Mouse (Mus musculus) hindbrain, embryonic 16.5 days (tissue): ENCODE data around the gene Col5a1. TPM values are rescaled to one million over a fixed set of nuclear protein-coding genes. Genes with fewer than 3 reads are reported as not detected.

Experiments
- ATAC-seq: fragments of 200-750 bp; cut with Nextera tagmentation; 2 replicates; pipeline ENCODE4 v1.8.0; 2017; ENCODE audit warnings: moderate TSS enrichment, moderate library complexity
- H3K27ac ChIP-seq: fragments of 300-500 bp; sonication (generic); 2 replicates; pipeline ENCODE4 v1.5.1; 2014; ENCODE audit warnings: low read depth, mild to moderate bottlenecking, control low read depth, low read length, moderate library complexity
- H3K27me3 ChIP-seq: fragments of 300-500 bp; sonication (generic); replicated peaks from 2 replicates; pipeline ENCODE4 v1.6.1; 2014; ENCODE audit warnings: low read length; ENCODE audit not compliant: control insufficient read depth, insufficient read depth
- H3K36me3 ChIP-seq: fragments of 300-500 bp; sonication (generic); 2 replicates; pipeline ENCODE4 v1.6.1; 2014; ENCODE audit warnings: mild to moderate bottlenecking, low read length, moderate library complexity, mixed read lengths; ENCODE audit not compliant: control insufficient read depth, insufficient read depth
- H3K4me1 ChIP-seq: fragments of 300-500 bp; sonication (generic); 2 replicates; pipeline ENCODE4 v1.6.1; 2014; ENCODE audit warnings: low read depth, low read length; ENCODE audit not compliant: control insufficient read depth, insufficient read depth
- H3K4me2 ChIP-seq: fragments of 300-500 bp; sonication (generic); 2 replicates; pipeline ENCODE4 v1.6.1; 2014; ENCODE audit warnings: mild to moderate bottlenecking, low read length, control low read depth, moderate library complexity
- H3K4me3 ChIP-seq: fragments of 300-500 bp; sonication (generic); 2 replicates; pipeline ENCODE4 v1.5.1; 2014; ENCODE audit warnings: mild to moderate bottlenecking, low read length, control low read depth, moderate library complexity
- H3K9ac ChIP-seq: fragments of 300-500 bp; sonication (generic); 2 replicates; pipeline ENCODE4 v1.6.1; 2014; ENCODE audit warnings: low read depth, mild to moderate bottlenecking, control low read depth, low read length, moderate library complexity
- H3K9me3 ChIP-seq: fragments of 300-500 bp; sonication (generic); 2 replicates; pipeline ENCODE4 v1.6.1; 2014; ENCODE audit warnings: mild to moderate bottlenecking, low read length, moderate library complexity; ENCODE audit not compliant: control insufficient read depth
- WGBS: fragments of 180-500 bp; shearing (Covaris S2); extraction: QIAGEN DNeasy Blood & Tissue Kit; methylation state at CpG from one replicate; pipeline ENCODE4 v1.1.7; 2014; 5-methylcytosine and 5-hydroxymethylcytosine counted together
- polyA plus RNA-seq: library from polyadenylated mRNA; unstranded; fragments of >200 nt; fragmentation: Nextera tagmentation; extraction: Ambion mirVana; gene quantifications from 2 replicates; pipeline ENCODE4 v1.2.1, GENCODE M21; 2015

Col5a1 gene
- polyA plus RNA-seq, 1 experiment from 2014 or later: 9.2 TPM

DNA sequence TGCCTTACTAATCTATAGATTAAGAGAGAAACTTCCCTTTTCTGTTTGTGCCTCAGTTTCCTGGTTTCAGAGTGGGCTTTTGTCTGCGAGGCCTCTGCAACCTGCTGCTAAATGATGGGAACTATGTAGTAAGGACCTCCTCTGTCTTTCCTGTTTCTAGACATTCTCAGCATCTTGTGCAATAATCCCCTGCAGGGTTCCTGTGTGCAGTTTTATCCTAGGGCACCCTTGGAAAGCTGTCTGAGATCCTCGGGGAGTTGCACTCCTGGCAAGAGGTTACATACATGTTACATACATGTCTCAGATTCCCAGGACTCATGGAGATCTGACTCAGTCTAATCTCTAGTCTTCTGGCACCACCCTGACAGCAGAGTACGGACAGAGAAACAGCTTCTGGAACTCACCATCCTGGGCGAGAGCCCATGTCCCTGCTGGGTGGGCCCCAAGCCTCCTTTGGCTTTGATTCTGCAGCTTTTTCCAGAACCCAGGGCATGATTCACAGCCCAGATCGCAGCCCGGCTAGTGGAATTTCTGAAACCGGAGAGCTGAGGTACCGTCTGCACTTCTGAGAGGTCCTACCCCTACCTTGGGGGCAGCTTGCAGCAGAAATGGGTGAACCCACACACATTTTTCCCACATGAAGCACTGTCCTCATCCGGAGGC is 24.5 kb upstream of the Col5a1 start:
- no peak overlapping the region for H3K27ac ChIP-seq
- no peaks in the 10 kb centered on the region for H3K36me3 ChIP-seq
- WGBS: 87% methylated on average over 9 of the region's 9 CpGs

DNA sequence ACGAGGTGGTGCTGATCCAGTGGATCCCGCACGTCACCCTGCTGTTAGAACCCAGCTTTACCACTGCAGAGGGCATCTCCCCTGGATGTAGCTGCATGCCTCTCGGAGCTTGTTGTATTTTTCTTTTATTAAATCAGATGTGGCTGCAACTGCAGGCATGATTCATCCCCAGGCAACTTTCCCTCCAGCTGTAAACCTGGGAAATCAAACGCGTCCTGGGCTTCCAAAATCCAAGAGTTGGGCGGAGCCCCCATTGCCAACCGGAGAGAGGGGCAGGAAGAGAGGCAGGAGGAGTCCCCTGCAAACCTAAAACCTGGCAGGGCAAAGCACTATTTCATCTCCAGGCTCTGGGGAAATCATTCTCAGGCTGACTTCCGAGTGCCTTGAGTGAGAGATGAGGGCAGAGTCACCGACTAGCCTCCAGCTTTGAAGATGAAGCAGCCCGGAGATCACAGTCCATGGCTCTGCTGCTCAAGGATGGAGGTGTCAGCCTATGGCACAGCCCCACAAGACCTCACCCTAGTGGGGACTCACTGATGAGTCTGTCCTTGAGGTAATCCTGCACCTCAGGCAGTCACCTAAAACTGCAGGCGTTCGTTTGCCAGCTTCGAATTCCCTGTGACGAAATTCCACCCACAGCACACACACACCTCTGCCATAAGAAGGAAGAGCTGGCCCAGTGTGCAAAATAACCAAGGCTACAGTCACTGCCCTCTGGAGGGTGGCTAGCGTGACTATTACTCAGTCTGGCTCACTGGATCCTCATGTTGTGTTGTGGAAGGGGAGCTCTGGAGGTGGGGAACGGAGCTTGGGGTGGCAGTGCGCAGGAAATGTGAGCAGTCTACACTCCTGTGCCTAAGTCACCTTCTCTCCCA is 21.5 kb upstream of the Col5a1 start:
- Histone ChIP-seq H3K36me3 (no peaks in the 10 kb centered on the region), H3K9ac (no peak overlapping the region), H3K9me3 (no peaks in the 10 kb centered on the region), H3K27me3 (no peaks in the 10 kb centered on the region), H3K4me1 (no peaks in the 10 kb centered on the region), H3K4me2 (no peak overlapping the region), H3K4me3 (no peak overlapping the region), H3K27ac (no peak overlapping the region)
- WGBS: 78% methylated on average over 18 of the region's 18 CpGs
- no peak for ATAC-seq

More for the DNA sequence above, 24.5 kb upstream of the Col5a1 start:
- no peak for ATAC-seq
- H3K4me3 ChIP-seq: no peak overlapping the region
- no peak overlapping the region for H3K4me2 ChIP-seq
- no peak overlapping the region for H3K9ac ChIP-seq
- no peaks in the 10 kb centered on the region for H3K9me3 ChIP-seq
- no peaks in the 10 kb centered on the region for H3K27me3 ChIP-seq
- H3K4me1 ChIP-seq: no peaks in the 10 kb centered on the region

DNA sequence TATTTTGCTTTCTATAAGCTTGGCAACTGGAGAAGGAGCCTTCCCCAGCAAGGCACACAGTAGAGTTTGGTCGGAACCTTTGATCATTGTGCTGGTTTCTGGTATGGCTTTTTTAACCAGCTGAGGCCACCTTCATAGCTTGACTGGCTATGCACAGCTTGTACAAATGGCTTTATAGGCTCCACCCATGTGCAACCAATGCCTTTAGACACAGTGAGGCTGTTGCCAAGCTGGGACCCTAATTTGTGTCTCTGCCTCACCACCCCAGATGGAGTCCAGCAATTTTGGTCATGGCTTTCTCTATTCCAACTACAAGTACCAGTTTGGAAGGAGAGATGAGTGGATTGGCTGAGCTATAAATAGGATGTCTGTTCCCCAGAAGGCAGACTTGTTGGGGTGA is 15.6 kb upstream of the Col5a1 start:
- Histone ChIP-seq H3K36me3 (no peaks in the 10 kb centered on the region), H3K27ac (no peak overlapping the region), H3K9me3 (no peaks in the 10 kb centered on the region), H3K4me2 (no peak overlapping the region), H3K27me3 (no peaks in the 10 kb centered on the region), H3K9ac (no peak overlapping the region), H3K4me1 (no peaks in the 10 kb centered on the region; the same call in 1 of the 2 replicates), H3K4me3 (no peak overlapping the region)
- no peak for ATAC-seq
- WGBS: 89% methylated on average over 1 of the region's 1 CpGs

DNA sequence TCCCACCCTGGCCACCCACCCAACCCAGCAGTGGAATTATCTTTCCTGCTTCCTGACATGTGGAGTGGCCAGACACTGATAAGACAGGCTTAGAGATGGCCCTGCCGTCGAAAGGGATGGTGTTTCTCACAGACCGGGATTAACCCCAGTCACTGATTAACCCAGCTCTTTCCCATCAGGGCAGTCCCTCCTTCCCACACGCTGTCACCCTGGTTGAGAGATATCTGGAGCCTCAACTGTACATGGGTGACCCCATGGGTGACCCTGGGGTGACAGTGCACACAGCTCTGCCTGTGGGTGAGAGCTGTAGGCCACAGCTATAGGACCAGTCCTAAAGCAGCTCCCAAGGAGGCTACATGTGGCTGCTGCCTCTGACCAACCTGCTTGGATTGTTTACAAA is 15.2 kb upstream of the Col5a1 start:
- Histone ChIP-seq H3K27ac (no peak overlapping the region), H3K9me3 (no peaks in the 10 kb centered on the region), H3K4me3 (no peak overlapping the region), H3K36me3 (no peaks in the 10 kb centered on the region), H3K9ac (no peak overlapping the region), H3K4me1 (no peaks in the 10 kb centered on the region; the same call in 1 of the 2 replicates), H3K4me2 (no peak overlapping the region), H3K27me3 (no peaks in the 10 kb centered on the region)
- 58% methylated on average over 4 of the region's 4 CpGs for WGBS
- ATAC-seq: no peak

DNA sequence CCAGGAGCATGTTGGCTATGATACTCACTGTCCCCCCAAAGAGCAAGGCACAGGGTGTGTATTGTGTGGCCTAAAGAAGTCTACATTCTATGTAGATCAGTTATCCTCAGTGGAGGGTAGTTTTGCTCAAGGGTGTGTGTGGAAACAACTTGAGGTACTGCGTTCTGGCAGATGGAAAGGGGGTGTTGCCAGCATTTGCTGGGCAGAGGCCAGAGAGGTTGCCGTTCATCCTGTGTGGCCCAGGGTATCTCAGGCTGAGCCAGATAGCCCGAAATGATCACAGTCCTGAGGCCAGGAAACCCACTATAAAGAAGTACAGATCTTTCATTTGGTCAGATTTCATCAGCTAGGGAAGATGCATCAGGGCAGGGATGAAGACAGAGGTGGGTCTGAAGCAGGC is 13.9 kb upstream of the Col5a1 start:
- no peaks in the 10 kb centered on the region for H3K36me3 ChIP-seq
- no peak for ATAC-seq
- H3K27me3 ChIP-seq: no peaks in the 10 kb centered on the region
- no peaks in the 10 kb centered on the region; the same call in 1 of the 2 replicates for H3K4me1 ChIP-seq
- no peak overlapping the region for H3K4me2 ChIP-seq
- no peak overlapping the region for H3K4me3 ChIP-seq
- WGBS: 60% methylated on average over 3 of the region's 3 CpGs
- H3K9me3 ChIP-seq: no peaks in the 10 kb centered on the region
- no peak overlapping the region for H3K27ac ChIP-seq
- no peak overlapping the region for H3K9ac ChIP-seq

DNA sequence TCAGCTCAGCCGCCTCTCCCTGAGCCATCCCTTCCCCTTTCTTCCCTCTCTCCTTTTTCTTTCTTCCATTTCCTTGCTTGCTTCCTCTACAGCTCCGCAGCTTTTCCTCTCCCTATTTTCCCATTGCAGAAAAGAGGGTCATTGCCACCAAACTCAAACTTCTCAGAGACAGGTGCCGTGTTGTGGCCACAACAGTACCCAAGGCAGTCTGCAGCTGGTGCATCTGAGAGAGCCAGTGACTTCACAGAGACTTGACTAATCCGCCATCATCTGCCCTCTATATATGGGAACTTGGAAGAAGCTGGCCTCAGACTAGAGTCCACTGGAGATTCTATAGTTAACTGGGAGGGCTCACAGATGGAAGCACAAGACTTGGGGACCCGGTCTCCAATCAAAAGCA is 13.2 kb upstream of the Col5a1 start:
- ATAC-seq: no peak

DNA sequence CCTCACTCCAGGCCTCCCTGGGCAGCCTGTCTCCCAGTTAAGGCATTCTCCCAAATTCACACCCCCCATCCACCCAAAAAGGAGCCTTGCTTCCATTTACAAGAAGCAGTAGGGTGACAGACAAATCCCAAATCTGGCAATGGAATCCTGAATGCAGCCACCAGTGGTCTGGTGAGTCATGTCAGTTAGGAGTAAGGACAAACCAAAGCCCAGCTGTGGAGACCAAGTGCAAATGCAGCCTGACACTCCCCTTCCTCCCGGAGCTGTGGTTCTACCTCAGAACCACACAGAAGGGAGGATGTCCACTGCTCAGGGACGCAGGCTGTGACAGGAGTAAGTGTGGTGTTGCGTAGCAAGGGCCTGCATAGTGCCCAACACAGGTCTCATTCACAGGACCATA is 11.6 kb upstream of the Col5a1 start:
- no peaks in the 10 kb centered on the region; the same call in 1 of the 2 replicates for H3K4me1 ChIP-seq
- 79% methylated on average over 3 of the region's 3 CpGs for WGBS
- no peak for ATAC-seq

More for the DNA sequence above, 13.2 kb upstream of the Col5a1 start:
- H3K4me2 ChIP-seq: no peak overlapping the region
- no peak overlapping the region for H3K27ac ChIP-seq
- H3K27me3 ChIP-seq: no peaks in the 10 kb centered on the region
- no peaks in the 10 kb centered on the region; the same call in 1 of the 2 replicates for H3K4me1 ChIP-seq
- WGBS: 82% methylated on average over 5 of the region's 5 CpGs
- H3K36me3 ChIP-seq: no peaks in the 10 kb centered on the region
- H3K9ac ChIP-seq: no peak overlapping the region
- no peaks in the 10 kb centered on the region for H3K9me3 ChIP-seq
- no peak overlapping the region for H3K4me3 ChIP-seq

DNA sequence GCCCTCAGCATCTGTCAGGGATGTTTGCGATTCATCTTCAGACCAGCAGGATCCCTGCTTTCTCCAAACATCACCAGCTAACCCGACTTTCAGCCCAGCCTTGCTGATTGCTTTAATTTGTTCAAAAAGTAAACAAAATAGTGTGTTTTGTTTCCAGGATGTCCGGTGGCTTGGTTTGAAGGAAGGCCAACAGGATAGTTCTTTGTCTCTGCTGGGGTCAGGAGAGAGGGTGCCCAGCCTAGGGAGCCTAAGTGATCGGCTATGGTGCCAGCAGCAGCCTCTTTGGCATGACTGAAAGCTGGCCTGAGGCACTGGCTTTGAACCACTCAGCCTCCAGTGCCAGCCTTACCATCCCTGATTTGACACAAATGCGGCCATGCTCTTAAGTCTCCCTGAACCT is 11.0 kb upstream of the Col5a1 start:
- WGBS: 76% methylated on average over 5 of the region's 5 CpGs
- Histone ChIP-seq H3K9me3 (no peaks in the 10 kb centered on the region), H3K9ac (no peak overlapping the region), H3K4me2 (no peak overlapping the region), H3K36me3 (no peaks in the 10 kb centered on the region), H3K4me3 (no peak overlapping the region), H3K27ac (no peak overlapping the region), H3K4me1 (no peaks in the 10 kb centered on the region; the same call in 1 of the 2 replicates), H3K27me3 (no peaks in the 10 kb centered on the region)
- ATAC-seq: no peak

More for the DNA sequence above, 11.6 kb upstream of the Col5a1 start:
- H3K4me2 ChIP-seq: no peak overlapping the region
- H3K4me3 ChIP-seq: no peak overlapping the region
- H3K9me3 ChIP-seq: no peaks in the 10 kb centered on the region
- H3K36me3 ChIP-seq: no peaks in the 10 kb centered on the region
- no peak overlapping the region for H3K9ac ChIP-seq
- H3K27ac ChIP-seq: no peak overlapping the region
- no peaks in the 10 kb centered on the region for H3K27me3 ChIP-seq

DNA sequence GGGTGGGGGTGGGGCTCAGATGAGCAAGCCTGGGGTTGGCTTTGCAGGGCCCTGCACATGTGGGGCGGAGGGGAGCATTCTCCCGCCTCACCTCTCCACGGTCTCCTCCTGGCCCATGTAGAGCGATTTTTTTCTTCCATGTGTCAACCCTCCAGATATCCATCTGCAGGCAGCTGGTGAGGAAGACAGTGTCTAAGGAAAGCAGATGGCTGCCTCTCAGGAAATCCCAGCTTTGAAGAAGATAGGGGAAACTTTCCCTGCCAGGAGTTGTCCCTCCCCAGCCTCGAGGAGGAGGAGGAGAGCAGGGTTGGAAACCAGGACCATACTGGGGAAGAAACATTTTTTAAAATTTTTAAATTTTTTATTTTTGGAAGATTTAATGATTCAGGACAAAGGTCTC is 10.4 kb upstream of the Col5a1 start:
- H3K4me3 ChIP-seq: no peak overlapping the region
- H3K4me1 ChIP-seq: no peaks in the 10 kb centered on the region; the same call in 1 of the 2 replicates
- H3K36me3 ChIP-seq: no peaks in the 10 kb centered on the region
- no peaks in the 10 kb centered on the region for H3K27me3 ChIP-seq
- no peak for ATAC-seq
- no peaks in the 10 kb centered on the region for H3K9me3 ChIP-seq
- no peak overlapping the region for H3K9ac ChIP-seq
- WGBS: 59% methylated on average over 5 of the region's 5 CpGs
- H3K27ac ChIP-seq: no peak overlapping the region
- no peak overlapping the region for H3K4me2 ChIP-seq
